Mouse (Mus musculus) limb, embryonic 13.5 days (tissue): ENCODE measurements around the gene Wdr62. TPM values are rescaled to one million over a fixed set of nuclear protein-coding genes. Genes with fewer than 3 reads are reported as not detected.
A peak's percentile ranks its signal among the peaks of the same experiment; 100 is the strongest.

ENCODE experiments used
- ATAC-seq: fragments of 200-750 bp; cut with Nextera tagmentation; 2 replicates; pipeline ENCODE4 v1.8.0; 2017; ENCODE audit warnings: low read depth, moderate number of reproducible peaks, moderate TSS enrichment; ENCODE audit not compliant: low FRiP score
- H3K27ac ChIP-seq: fragments of 300-500 bp; sonication (generic); 2 replicates; pipeline ENCODE4 v1.5.1; 2015; ENCODE audit warnings: inconsistent platforms, mild to moderate bottlenecking, moderate library complexity
- H3K27me3 ChIP-seq: fragments of 300-500 bp; sonication (generic); 2 replicates; pipeline ENCODE4 v1.6.1; 2015; ENCODE audit warnings: mild to moderate bottlenecking, inconsistent platforms
- H3K36me3 ChIP-seq: fragments of 300-500 bp; sonication (generic); 2 replicates; pipeline ENCODE4 v1.6.1; 2015; ENCODE audit warnings: inconsistent platforms, mild to moderate bottlenecking, moderate library complexity
- H3K4me1 ChIP-seq: fragments of 300-500 bp; sonication (generic); 2 replicates; pipeline ENCODE4 v1.6.1; 2015; ENCODE audit warnings: inconsistent platforms
- H3K4me2 ChIP-seq: fragments of 300-500 bp; sonication (generic); replicated peaks from 2 replicates; pipeline ENCODE4 v1.6.1; 2015; ENCODE audit warnings: inconsistent platforms, mild to moderate bottlenecking, moderate library complexity
- H3K4me3 ChIP-seq: fragments of 300-500 bp; sonication (generic); 2 replicates; pipeline ENCODE4 v1.5.1; 2015; ENCODE audit warnings: moderate library complexity, mild to moderate bottlenecking, inconsistent platforms
- H3K9ac ChIP-seq: fragments of 300-500 bp; sonication (generic); 2 replicates; pipeline ENCODE4 v1.6.1; 2015; ENCODE audit warnings: mild to moderate bottlenecking, inconsistent platforms
- H3K9me3 ChIP-seq: fragments of 300-500 bp; sonication (generic); 2 replicates; pipeline ENCODE4 v1.6.1; 2016; ENCODE audit warnings: inconsistent platforms
- WGBS: fragments of 180-500 bp; shearing (Covaris S2); methylation state at CpG from one replicate; pipeline ENCODE4 v1.1.7; 2015; 5-methylcytosine and 5-hydroxymethylcytosine counted together
- polyA plus RNA-seq: library from polyadenylated mRNA; unstranded; fragments of >200 nt; fragmentation: Nextera tagmentation; extraction: Ambion mirVana; gene quantifications from 2 replicates; pipeline ENCODE4 v1.2.1, GENCODE M21; 2015

Gene Wdr62
- polyA plus RNA-seq, 1 experiment from 2014 or later = 9.2 TPM

DNA sequence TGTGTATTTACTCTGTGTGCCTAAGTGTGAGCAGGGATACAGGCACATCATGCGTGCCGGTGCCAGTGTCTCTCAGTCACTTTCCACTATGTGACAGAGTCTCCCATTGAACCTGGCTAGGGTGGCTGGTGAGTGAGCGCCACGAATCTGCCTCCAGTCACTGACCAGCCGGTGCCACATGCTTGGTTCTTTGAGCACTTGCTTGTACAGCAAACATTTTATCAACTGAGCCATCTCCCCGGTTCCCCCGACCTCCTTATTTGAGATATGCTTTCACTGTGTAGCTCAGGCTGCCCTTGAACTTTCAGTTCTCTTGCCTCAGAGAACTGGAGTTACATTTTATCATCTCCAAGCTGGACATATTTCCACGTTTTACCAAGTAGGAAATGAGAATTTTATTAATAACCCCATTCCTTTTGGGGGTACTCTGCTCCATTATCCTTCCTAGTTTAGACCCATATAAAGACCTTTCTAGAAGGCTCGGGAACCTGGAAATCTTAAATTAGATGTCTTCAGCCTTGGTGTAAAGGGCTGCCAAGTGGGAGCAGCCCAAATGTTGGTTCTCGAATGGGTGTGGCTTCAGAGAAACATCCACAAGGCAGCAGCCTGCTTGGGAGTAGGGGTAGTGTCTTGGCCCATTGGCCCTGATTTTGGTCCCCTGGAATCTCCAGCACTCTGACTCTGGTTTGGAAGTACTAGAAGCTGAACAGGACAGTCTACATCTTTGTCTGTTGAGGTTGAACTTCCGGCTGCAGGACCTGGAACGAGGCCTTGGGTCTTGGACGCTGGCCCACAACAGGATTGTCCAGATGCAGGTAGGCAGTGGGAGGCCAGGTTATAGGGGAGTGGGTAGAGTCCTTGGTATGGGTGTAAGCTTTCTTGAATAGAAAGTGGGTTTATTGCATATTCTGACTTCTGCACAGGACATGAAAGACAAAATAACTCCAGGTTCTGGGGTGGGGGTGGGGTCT, 35.6 kb upstream of the Wdr62 start:
- peak overlapping the region; percentile 78 for H3K9ac ChIP-seq
- H3K4me3 ChIP-seq = peak overlapping the region; percentile 62
- no peaks in the 10 kb centered on the region for H3K27me3 ChIP-seq
- no peak for ATAC-seq
- peaks cover 54% of the 10 kb centered on the region for H3K36me3 ChIP-seq
- H3K4me2 ChIP-seq = peak overlapping the region; percentile 75
- 75% methylated on average over 13 of the region's 13 CpGs for WGBS
- H3K4me1 ChIP-seq = peaks cover 23% of the 10 kb centered on the region
- no peak overlapping the region for H3K27ac ChIP-seq
- H3K9me3 ChIP-seq = no peaks in the 10 kb centered on the region

GRCm38 (mm10) chr7:30314721-30315155, 34.5 kb upstream of the Wdr62 start, which contains the start of gene Syne4:
Gene Syne4, plus strand, starts transcription at chr7:30314807.
- Histone ChIP-seq H3K27me3 (no peaks in the 10 kb centered on the region), H3K4me1 (peaks cover 25% of the 10 kb centered on the region), H3K36me3 (peaks cover 59% of the 10 kb centered on the region), H3K9me3 (no peaks in the 10 kb centered on the region), H3K27ac (peak within 1 kb of the TSS; percentile 84), H3K4me3 (peak within 1 kb of the TSS; percentile 62), H3K4me2 (peak within 1 kb of the TSS; percentile 75), H3K9ac (peak within 1 kb of the TSS; percentile 78)
- ATAC-seq = peak; percentile 76; the same call in 1 of the 2 replicates
- 0% methylated on average over 9 of the region's 9 CpGs for WGBS

- WGBS = 50% methylated on average over 27 of the region's 27 CpGs
- H3K4me3 ChIP-seq = no peak overlapping the region
- H3K4me2 ChIP-seq = no peak overlapping the region
- H3K27ac ChIP-seq = no peak overlapping the region
- no peak overlapping the region for H3K9ac ChIP-seq
- ATAC-seq = no peak
- peaks cover 51% of the 10 kb centered on the region for H3K36me3 ChIP-seq
- H3K9me3 ChIP-seq = no peaks in the 10 kb centered on the region
- H3K4me1 ChIP-seq = peaks cover 32% of the 10 kb centered on the region
- no peaks in the 10 kb centered on the region for H3K27me3 ChIP-seq
These were observed 33.6 kb upstream of the Wdr62 start for GRCm38 (mm10) chr7:30313666-30314320.

- no peak overlapping the region for H3K9ac ChIP-seq
- no peak overlapping the region for H3K27ac ChIP-seq
- H3K4me3 ChIP-seq = peak overlapping the region; percentile 68; the same call in 1 of the 2 replicates
- 86% methylated on average over 12 of the region's 12 CpGs for WGBS
- H3K4me1 ChIP-seq = peaks cover 28% of the 10 kb centered on the region
- H3K4me2 ChIP-seq = peak overlapping the region; percentile 89
- H3K27me3 ChIP-seq = no peaks in the 10 kb centered on the region
- no peaks in the 10 kb centered on the region for H3K9me3 ChIP-seq
- ATAC-seq = no peak
- H3K36me3 ChIP-seq = peaks cover 50% of the 10 kb centered on the region
These were observed 29.9 kb upstream of the Wdr62 start for GRCm38 (mm10) chr7:30310136-30310535.

DNA sequence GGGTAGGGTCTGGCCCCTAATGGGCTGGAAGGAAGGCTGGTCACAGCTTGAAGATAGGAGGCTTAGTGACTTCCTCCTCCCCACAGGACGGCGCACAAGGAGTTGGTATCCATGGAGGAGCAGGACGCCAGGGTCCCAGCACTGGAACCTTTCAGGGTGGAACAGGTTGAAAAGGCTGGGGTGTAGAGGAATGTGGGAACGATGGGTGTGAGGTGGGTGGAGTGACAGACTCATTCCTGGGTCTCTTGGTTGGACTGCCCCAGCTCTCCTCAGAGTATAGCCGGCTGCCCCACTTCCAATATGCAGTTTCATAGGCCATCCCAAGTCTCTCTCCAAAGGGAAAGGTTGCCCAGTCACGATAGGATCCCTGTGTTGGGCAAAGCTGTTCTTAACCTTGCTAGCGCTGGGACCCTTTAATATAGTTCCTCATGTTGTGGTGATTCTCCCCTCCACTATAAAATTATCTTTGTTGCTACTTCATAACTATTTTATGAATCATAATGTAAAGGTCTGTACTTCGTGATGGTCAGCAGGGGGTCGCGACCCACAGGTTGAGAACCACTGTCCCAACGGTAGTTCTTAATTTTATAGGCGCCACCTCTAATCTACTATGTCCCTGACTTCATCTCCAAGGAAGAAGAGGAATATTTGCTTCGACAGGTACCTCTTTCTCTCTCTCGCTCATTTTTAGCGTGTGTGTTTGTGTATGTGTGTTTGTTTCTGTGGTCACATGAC, 29.3 kb upstream of the Wdr62 start:
- 60% methylated on average over 15 of the region's 15 CpGs for WGBS
- H3K4me2 ChIP-seq = peak overlapping the region; percentile 89
- peak overlapping the region; percentile 23; the same call in 1 of the 2 replicates for H3K27ac ChIP-seq
- no peak for ATAC-seq
- H3K4me1 ChIP-seq = peaks cover 23% of the 10 kb centered on the region
- peak overlapping the region; percentile 76 for H3K9ac ChIP-seq
- H3K27me3 ChIP-seq = no peaks in the 10 kb centered on the region
- H3K4me3 ChIP-seq = peak overlapping the region; percentile 68
- peaks cover 53% of the 10 kb centered on the region for H3K36me3 ChIP-seq
- H3K9me3 ChIP-seq = no peaks in the 10 kb centered on the region

GRCm38 (mm10) chr7:30308076-30309005, 28.1 kb upstream of the Wdr62 start, which contains the start of gene Alkbh6:
Gene Alkbh6, plus strand, starts transcription at chr7:30308717.
- H3K4me1 ChIP-seq = peaks cover 19% of the 10 kb centered on the region
- peak within 1 kb of the TSS; percentile 89 for H3K4me2 ChIP-seq
- H3K27me3 ChIP-seq = no peaks in the 10 kb centered on the region
- WGBS = 4% methylated on average over 27 of the region's 27 CpGs
- H3K27ac ChIP-seq = peak within 1 kb of the TSS; percentile 72
- ATAC-seq = peak; percentile 100
- H3K9me3 ChIP-seq = no peaks in the 10 kb centered on the region
- H3K4me3 ChIP-seq = peak within 1 kb of the TSS; percentile 68
- peak within 1 kb of the TSS; percentile 76 for H3K9ac ChIP-seq
- peaks cover 60% of the 10 kb centered on the region for H3K36me3 ChIP-seq

- Histone ChIP-seq H3K36me3 (peaks cover 63% of the 10 kb centered on the region), H3K4me2 (no peak overlapping the region), H3K9me3 (no peaks in the 10 kb centered on the region), H3K27ac (no peak overlapping the region), H3K4me3 (no peak overlapping the region), H3K4me1 (peaks cover 19% of the 10 kb centered on the region), H3K27me3 (no peaks in the 10 kb centered on the region), H3K9ac (no peak overlapping the region)
- ATAC-seq = no peak
- WGBS = 89% methylated on average over 16 of the region's 16 CpGs
These were observed 26.0 kb upstream of the Wdr62 start for GRCm38 (mm10) chr7:30306083-30306779.

GRCm38 (mm10) chr7:30300914-30301313, 20.7 kb upstream of the Wdr62 start:
- no peak for ATAC-seq
- H3K4me2 ChIP-seq = no peak overlapping the region
- no peak overlapping the region for H3K9ac ChIP-seq
- H3K4me3 ChIP-seq = no peak overlapping the region
- no peaks in the 10 kb centered on the region for H3K4me1 ChIP-seq
- peaks cover 90% of the 10 kb centered on the region for H3K36me3 ChIP-seq
- WGBS = 42% methylated on average over 3 of the region's 3 CpGs
- H3K27me3 ChIP-seq = no peaks in the 10 kb centered on the region
- no peaks in the 10 kb centered on the region for H3K9me3 ChIP-seq
- no peak overlapping the region for H3K27ac ChIP-seq

DNA sequence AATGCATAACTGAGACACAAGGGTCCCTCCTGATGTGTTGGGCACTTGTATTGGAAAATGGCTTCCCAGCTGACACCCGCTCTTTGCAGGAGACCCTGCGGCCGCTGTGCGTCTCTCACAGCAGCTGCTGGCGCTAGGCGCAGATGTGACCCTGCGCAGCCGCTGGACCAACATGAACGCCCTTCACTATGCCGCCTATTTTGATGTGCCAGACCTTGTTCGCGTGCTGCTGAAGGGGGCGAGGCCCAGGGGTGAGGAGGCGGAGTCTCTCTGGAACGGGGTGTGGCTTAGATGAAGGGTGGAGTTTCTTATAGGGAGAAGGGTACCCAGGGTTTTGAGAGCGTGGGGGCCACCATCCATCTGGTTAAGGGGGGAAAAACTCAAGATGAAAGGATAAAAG, 17.0 kb upstream of the Wdr62 start:
- no peaks in the 10 kb centered on the region for H3K9me3 ChIP-seq
- H3K4me3 ChIP-seq = no peak overlapping the region
- H3K4me2 ChIP-seq = no peak overlapping the region
- H3K9ac ChIP-seq = no peak overlapping the region
- peaks cover 7% of the 10 kb centered on the region for H3K4me1 ChIP-seq
- no peak overlapping the region for H3K27ac ChIP-seq
- peaks cover 93% of the 10 kb centered on the region for H3K36me3 ChIP-seq
- WGBS = 83% methylated on average over 16 of the region's 16 CpGs
- ATAC-seq = no peak
- H3K27me3 ChIP-seq = no peaks in the 10 kb centered on the region

DNA sequence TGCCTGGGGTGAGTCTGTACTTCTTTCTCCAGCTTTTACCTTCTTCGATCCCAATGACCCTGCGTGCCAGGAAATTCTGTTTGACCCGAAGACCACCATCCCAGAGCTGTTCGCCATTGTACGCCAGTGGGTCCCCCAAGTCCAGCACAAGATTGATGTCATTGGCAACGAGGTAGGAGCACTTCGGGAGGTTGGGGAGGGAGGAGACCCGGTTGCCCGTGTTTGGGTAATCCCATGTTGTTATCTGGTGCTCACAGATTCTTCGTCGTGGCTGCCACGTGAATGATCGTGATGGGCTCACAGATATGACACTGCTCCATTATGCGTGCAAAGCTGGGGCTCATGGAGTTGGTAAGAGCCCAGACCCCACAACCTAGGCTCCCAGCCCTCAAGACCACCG, 16.6 kb upstream of the Wdr62 start:
- 95% methylated on average over 15 of the region's 15 CpGs for WGBS
- H3K4me3 ChIP-seq = no peak overlapping the region
- no peaks in the 10 kb centered on the region for H3K9me3 ChIP-seq
- no peaks in the 10 kb centered on the region for H3K27me3 ChIP-seq
- H3K36me3 ChIP-seq = peaks cover 88% of the 10 kb centered on the region
- no peak overlapping the region for H3K27ac ChIP-seq
- no peak overlapping the region for H3K4me2 ChIP-seq
- no peak for ATAC-seq
- no peak overlapping the region for H3K9ac ChIP-seq
- peaks cover 11% of the 10 kb centered on the region for H3K4me1 ChIP-seq
